Mouse (Mus musculus): ENCODE results near the gene Tma7. TPM values are rescaled to one million over a fixed set of nuclear protein-coding genes. Genes with fewer than 3 reads are reported as not detected.

Gene Tma7
- polyA plus RNA-seq, 1 experiment from 2014 or later, result 670 TPM

GRCm38 (mm10) chr9:109051011-109051501, 31.3 kb downstream of the Tma7 start:
- no peak for ATAC-seq (ENCODE audit: insufficient number of reproducible peaks, insufficient read depth, low FRiP score, low read depth)

DNA sequence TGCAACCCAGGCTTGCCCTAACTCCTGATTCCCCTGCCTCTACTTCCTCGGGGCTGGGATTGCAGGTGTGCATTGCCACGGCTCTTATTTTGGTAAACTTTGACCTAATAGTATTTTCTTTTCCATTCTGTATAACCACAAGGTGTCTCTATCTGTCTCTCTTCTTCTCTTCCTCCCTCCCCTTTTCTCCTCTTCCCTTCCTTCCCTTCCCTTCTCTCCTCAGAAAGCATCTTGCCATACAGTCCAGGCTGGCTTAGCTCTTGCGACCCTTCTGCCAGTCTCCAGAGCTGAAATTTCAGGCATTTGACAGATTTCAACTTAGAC, 31.8 kb downstream of the Tma7 start:
- Histone ChIP-seq H3K27ac (replicated peaks in 1 of 2; ENCODE audit: control insufficient read depth in 1 of 2, insufficient read depth in 1 of 2, low read depth in 2 of 2, low read length in 2 of 2) (no peak overlapping the region), H3K27me3 (ENCODE audit: control insufficient read depth, insufficient read depth, low read length) (no peaks in the 10 kb centered on the region), H3K9me3 (ENCODE audit: control insufficient read depth, low read length) (no peaks in the 10 kb centered on the region), H3K4me1 (ENCODE audit: control insufficient read depth in 2 of 2, insufficient read depth in 2 of 2, low read length in 2 of 2) (peaks cover 8 to 11% of the 10 kb centered on the region in 2 experiments), H3K9ac (ENCODE audit: low read length) (no peak overlapping the region), H3K4me2 (ENCODE audit: low read length) (no peak overlapping the region), H3K36me3 (ENCODE audit: control insufficient read depth, insufficient read depth, low read length) (peaks cover 41% of the 10 kb centered on the region), H3K4me3 (ENCODE audit: control insufficient read depth in 1 of 2, insufficient read depth in 1 of 2, low read depth in 1 of 2, low read length in 2 of 2) (no peak overlapping the region)
- ATAC-seq (ENCODE audit: insufficient number of reproducible peaks, insufficient read depth, low FRiP score, low read depth), result no peak
- WGBS, result 75% methylated on average over 3 of the region's 3 CpGs

More at GRCm38 (mm10) chr9:109051011-109051501, 31.3 kb downstream of the Tma7 start:
- peaks cover 8 to 12% of the 10 kb centered on the region in 2 experiments for H3K4me1 ChIP-seq (ENCODE audit: control insufficient read depth in 2 of 2, insufficient read depth in 2 of 2, low read length in 2 of 2)
- H3K9ac ChIP-seq (ENCODE audit: low read length), result no peak overlapping the region
- no peaks in the 10 kb centered on the region for H3K27me3 ChIP-seq (ENCODE audit: control insufficient read depth, insufficient read depth, low read length)
- 84% methylated on average over 13 of the region's 13 CpGs for WGBS
- H3K36me3 ChIP-seq (ENCODE audit: control insufficient read depth, insufficient read depth, low read length), result peaks cover 45% of the 10 kb centered on the region
- H3K4me3 ChIP-seq (ENCODE audit: control insufficient read depth in 1 of 2, insufficient read depth in 1 of 2, low read depth in 1 of 2, low read length in 2 of 2), result no peak overlapping the region
- H3K4me2 ChIP-seq (ENCODE audit: low read length), result no peak overlapping the region
- H3K27ac ChIP-seq (replicated peaks in 1 of 2; ENCODE audit: control insufficient read depth in 1 of 2, insufficient read depth in 1 of 2, low read depth in 2 of 2, low read length in 2 of 2), result no peak overlapping the region
- H3K9me3 ChIP-seq (ENCODE audit: control insufficient read depth, low read length), result no peaks in the 10 kb centered on the region

GRCm38 (mm10) chr9:109049996-109050673, 32.3 kb downstream of the Tma7 start:
- Histone ChIP-seq H3K4me2 (ENCODE audit: low read length) (no peak overlapping the region), H3K9me3 (ENCODE audit: control insufficient read depth, low read length) (no peaks in the 10 kb centered on the region), H3K36me3 (ENCODE audit: control insufficient read depth, insufficient read depth, low read length) (peaks cover 41% of the 10 kb centered on the region), H3K27me3 (ENCODE audit: control insufficient read depth, insufficient read depth, low read length) (no peaks in the 10 kb centered on the region), H3K27ac (replicated peaks in 1 of 2; ENCODE audit: control insufficient read depth in 1 of 2, insufficient read depth in 1 of 2, low read depth in 2 of 2, low read length in 2 of 2) (no peak overlapping the region), H3K4me3 (ENCODE audit: control insufficient read depth in 1 of 2, insufficient read depth in 1 of 2, low read depth in 1 of 2, low read length in 2 of 2) (no peak overlapping the region), H3K4me1 (ENCODE audit: control insufficient read depth in 2 of 2, insufficient read depth in 2 of 2, low read length in 2 of 2) (peaks cover 5 to 6% of the 10 kb centered on the region in 2 experiments), H3K9ac (ENCODE audit: low read length) (no peak overlapping the region)
- 84% methylated on average over 9 of the region's 9 CpGs for WGBS
- no peak for ATAC-seq (ENCODE audit: insufficient number of reproducible peaks, insufficient read depth, low FRiP score, low read depth)

- WGBS, result 74% methylated on average over 7 of the region's 7 CpGs
- Histone ChIP-seq H3K27ac (replicated peaks in 1 of 2; ENCODE audit: control insufficient read depth in 1 of 2, insufficient read depth in 1 of 2, low read depth in 2 of 2, low read length in 2 of 2) (no peak overlapping the region), H3K27me3 (ENCODE audit: control insufficient read depth, insufficient read depth, low read length) (no peaks in the 10 kb centered on the region), H3K9ac (ENCODE audit: low read length) (no peak overlapping the region), H3K36me3 (ENCODE audit: control insufficient read depth, insufficient read depth, low read length) (peaks cover 43% of the 10 kb centered on the region), H3K9me3 (ENCODE audit: control insufficient read depth, low read length) (no peaks in the 10 kb centered on the region), H3K4me2 (ENCODE audit: low read length) (no peak overlapping the region), H3K4me3 (ENCODE audit: control insufficient read depth in 1 of 2, insufficient read depth in 1 of 2, low read depth in 1 of 2, low read length in 2 of 2) (no peak overlapping the region), H3K4me1 (ENCODE audit: control insufficient read depth in 2 of 2, insufficient read depth in 2 of 2, low read length in 2 of 2) (peaks cover under 1 to 1% of the 10 kb centered on the region in 2 experiments; a peak in 3 of 4 replicates)
- ATAC-seq (ENCODE audit: insufficient number of reproducible peaks, insufficient read depth, low FRiP score, low read depth), result no peak
These were observed 33.1 kb downstream of the Tma7 start for GRCm38 (mm10) chr9:109049316-109049715.

DNA sequence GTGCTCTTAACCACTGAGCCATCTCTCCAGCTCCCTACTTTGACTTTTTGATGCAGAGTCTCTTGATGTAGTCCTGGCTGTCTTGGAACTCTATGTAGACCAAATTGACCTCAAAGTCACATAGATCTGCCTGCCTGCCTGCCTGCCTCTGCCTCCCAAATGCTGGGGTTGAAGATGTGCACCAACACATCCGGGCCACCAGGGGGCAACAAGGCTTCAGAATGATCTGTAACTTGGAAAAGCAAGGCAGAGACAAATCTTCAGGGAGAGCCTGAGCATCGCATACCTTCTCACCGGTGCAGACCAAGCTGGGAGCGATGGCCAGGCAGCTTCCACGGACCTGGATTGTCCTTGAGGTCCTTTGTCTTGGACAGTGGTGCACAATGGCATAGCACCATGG, 36.1 kb downstream of the Tma7 start:
- WGBS, result 33% methylated on average over 5 of the region's 5 CpGs
- H3K27ac ChIP-seq (replicated peaks in 1 of 2; ENCODE audit: control insufficient read depth in 1 of 2, insufficient read depth in 1 of 2, low read depth in 2 of 2, low read length in 2 of 2), result no peak overlapping the region
- peaks cover 29% of the 10 kb centered on the region for H3K36me3 ChIP-seq (ENCODE audit: control insufficient read depth, insufficient read depth, low read length)
- no peak for ATAC-seq (ENCODE audit: insufficient number of reproducible peaks, insufficient read depth, low FRiP score, low read depth)
- peaks cover 2 to 6% of the 10 kb centered on the region in 2 experiments for H3K4me1 ChIP-seq (ENCODE audit: control insufficient read depth in 2 of 2, insufficient read depth in 2 of 2, low read length in 2 of 2)
- no peak overlapping the region for H3K4me2 ChIP-seq (ENCODE audit: low read length)
- no peaks in the 10 kb centered on the region for H3K27me3 ChIP-seq (ENCODE audit: control insufficient read depth, insufficient read depth, low read length)
- no peak overlapping the region for H3K9ac ChIP-seq (ENCODE audit: low read length)
- H3K9me3 ChIP-seq (ENCODE audit: control insufficient read depth, low read length), result no peaks in the 10 kb centered on the region
- no peak overlapping the region for H3K4me3 ChIP-seq (ENCODE audit: control insufficient read depth in 1 of 2, insufficient read depth in 1 of 2, low read depth in 1 of 2, low read length in 2 of 2)

GRCm38 (mm10) chr9:109041351-109041750, 41.0 kb downstream of the Tma7 start:
- H3K9me3 ChIP-seq (ENCODE audit: control insufficient read depth, low read length), result no peaks in the 10 kb centered on the region
- H3K27me3 ChIP-seq (ENCODE audit: control insufficient read depth, insufficient read depth, low read length), result no peaks in the 10 kb centered on the region
- WGBS, result 43% methylated on average over 7 of the region's 7 CpGs
- 0 out of 4 replicates have a peak overlapping the region, but pooled peaks of 1 of the 2 experiments have one; percentile 33 for H3K27ac ChIP-seq (replicated peaks in 1 of 2; ENCODE audit: control insufficient read depth in 1 of 2, insufficient read depth in 1 of 2, low read depth in 2 of 2, low read length in 2 of 2)
- H3K4me2 ChIP-seq (ENCODE audit: low read length), result peak overlapping the region; percentile 86
- H3K9ac ChIP-seq (ENCODE audit: low read length), result peak overlapping the region; percentile 38
- peaks cover 7% of the 10 kb centered on the region; the same call in 1 of the 2 replicates for H3K36me3 ChIP-seq (ENCODE audit: control insufficient read depth, insufficient read depth, low read length)
- ATAC-seq (ENCODE audit: insufficient number of reproducible peaks, insufficient read depth, low FRiP score, low read depth), result no peak
- H3K4me1 ChIP-seq (ENCODE audit: control insufficient read depth in 2 of 2, insufficient read depth in 2 of 2, low read length in 2 of 2), result peaks cover 15 to 36% of the 10 kb centered on the region in 2 experiments
- H3K4me3 ChIP-seq (ENCODE audit: control insufficient read depth in 1 of 2, insufficient read depth in 1 of 2, low read depth in 1 of 2, low read length in 2 of 2), result no peak overlapping the region

GRCm38 (mm10) chr9:109040906-109041305, 41.5 kb downstream of the Tma7 start:
- Histone ChIP-seq H3K27ac (replicated peaks in 1 of 2; ENCODE audit: control insufficient read depth in 1 of 2, insufficient read depth in 1 of 2, low read depth in 2 of 2, low read length in 2 of 2) (0 out of 4 replicates have a peak overlapping the region, but pooled peaks have one; percentile 2 to 33), H3K27me3 (ENCODE audit: control insufficient read depth, insufficient read depth, low read length) (no peaks in the 10 kb centered on the region), H3K36me3 (ENCODE audit: control insufficient read depth, insufficient read depth, low read length) (peaks cover 7% of the 10 kb centered on the region; the same call in 1 of the 2 replicates), H3K9ac (ENCODE audit: low read length) (peak overlapping the region; percentile 38), H3K9me3 (ENCODE audit: control insufficient read depth, low read length) (no peaks in the 10 kb centered on the region), H3K4me3 (ENCODE audit: control insufficient read depth in 1 of 2, insufficient read depth in 1 of 2, low read depth in 1 of 2, low read length in 2 of 2) (no peak overlapping the region; a peak in 1 of 4 replicates), H3K4me1 (ENCODE audit: control insufficient read depth in 2 of 2, insufficient read depth in 2 of 2, low read length in 2 of 2) (peaks cover 15 to 36% of the 10 kb centered on the region in 2 experiments), H3K4me2 (ENCODE audit: low read length) (peak overlapping the region; percentile 86)
- 17% methylated on average over 6 of the region's 6 CpGs for WGBS
- no peak for ATAC-seq (ENCODE audit: insufficient number of reproducible peaks, insufficient read depth, low FRiP score, low read depth)
